21 mouse cellular contexts compared by ENCODE assay signal in genomic region chr6:54932526-54932925, GRCm38 (mm10). TPM values are rescaled to one million over a fixed set of nuclear protein-coding genes. Genes with fewer than 3 reads are reported as not detected.
DNase-seq lines count a peak whose midpoint lies in the region; ATAC-seq lines count a peak whose summit lies in the region.
"Had no signal": no experiment of that assay in that cellular context is flagged by ENCODE, and none has a peak within 500 bp of the region (broad histone marks: within the 10 kb centered on the region; RNA-seq: fewer than 3 reads in every experiment).

No protein-coding gene starts in this region.

- H3K27me3 ChIP-seq in heart, embryonic 10.5 days (ENCODE audit: insufficient read depth, poor library complexity, severe bottlenecking) = no peaks in the 10 kb centered on the region
- H3K27me3 ChIP-seq in heart, embryonic 11.5 days (ENCODE audit: control insufficient read depth, insufficient read depth, low read length) = no peaks in the 10 kb centered on the region
- H3K27me3 ChIP-seq: embryonic facial prominence, embryonic 13.5 days; embryonic facial prominence, embryonic 15.5 days; forebrain, embryonic 12.5 days had no signal

- DNase-seq in heart, embryonic 10.5 days (ENCODE audit: low spot score) = peak; percentile 28
- peak; percentile 30 for DNase-seq in testis, postnatal 10 days (ENCODE audit: low spot score)
- DNase-seq in testis, postnatal 14 days (ENCODE audit: low spot score) = no peak
- DNase-seq: adrenal gland, adult 2 months; adrenal gland, postnatal 10 days; adrenal gland, postnatal 25 days; cerebellum, adult 11 months; cerebellum, adult 18-20 months; cerebellum, adult 8-10 months; cerebellum, adult 9-11 months; cerebellum, postnatal 14 days; cerebellum, postnatal 36 days; embryo, embryonic 11 days had no signal

- no peak overlapping the region for H3K27ac ChIP-seq in heart, embryonic 10.5 days
- no peak overlapping the region for H3K27ac ChIP-seq in heart, embryonic 11.5 days (ENCODE audit: low read depth, low read length)
- H3K27ac ChIP-seq: embryonic facial prominence, embryonic 13.5 days; embryonic facial prominence, embryonic 15.5 days; forebrain, embryonic 10.5 days; forebrain, embryonic 12.5 days had no signal

- H3K9me3 ChIP-seq in heart, embryonic 10.5 days = no peaks in the 10 kb centered on the region
- no peaks in the 10 kb centered on the region for H3K9me3 ChIP-seq in heart, embryonic 11.5 days (replicated peaks; ENCODE audit: control insufficient read depth, low read length)
- H3K9me3 ChIP-seq: embryonic facial prominence, embryonic 13.5 days; embryonic facial prominence, embryonic 15.5 days; forebrain, embryonic 10.5 days; forebrain, embryonic 12.5 days had no signal

- no peak overlapping the region for H3K9ac ChIP-seq in heart, embryonic 11.5 days (ENCODE audit: low read depth, low read length)
- H3K9ac ChIP-seq: embryonic facial prominence, embryonic 13.5 days; embryonic facial prominence, embryonic 15.5 days; forebrain, embryonic 12.5 days had no signal

- H3K4me3 ChIP-seq in heart, embryonic 10.5 days = no peak overlapping the region
- H3K4me3 ChIP-seq in heart, embryonic 11.5 days (ENCODE audit: low read depth, low read length) = no peak overlapping the region
- H3K4me3 ChIP-seq: embryonic facial prominence, embryonic 13.5 days; embryonic facial prominence, embryonic 15.5 days; erythroblast, embryonic 14.5 days; forebrain, embryonic 10.5 days; forebrain, embryonic 12.5 days had no signal

- 89% methylated on average over 12 of the region's 12 CpGs for WGBS in heart, embryonic 10.5 days
- 90% methylated on average over 12 of the region's 12 CpGs for WGBS in heart, embryonic 11.5 days (ENCODE audit: insufficient replicate concordance)

- ATAC-seq in heart, embryonic 11.5 days (replicated peaks; ENCODE audit: insufficient number of reproducible peaks, low FRiP score, low TSS enrichment) = no peak
- ATAC-seq: forebrain, embryonic 14.5 days; forebrain, embryonic 16.5 days had no signal

- H3K36me3 ChIP-seq in heart, embryonic 10.5 days = no peaks in the 10 kb centered on the region; the same call in 1 of the 2 replicates
- no peaks in the 10 kb centered on the region for H3K36me3 ChIP-seq in heart, embryonic 11.5 days (ENCODE audit: control insufficient read depth, insufficient read depth, low read length)
- H3K36me3 ChIP-seq: embryonic facial prominence, embryonic 13.5 days; forebrain, embryonic 10.5 days; forebrain, embryonic 12.5 days had no signal

- no peak overlapping the region for H3K4me2 ChIP-seq in heart, embryonic 11.5 days
- H3K4me2 ChIP-seq: embryonic facial prominence, embryonic 13.5 days; embryonic facial prominence, embryonic 15.5 days; forebrain, embryonic 12.5 days had no signal

- peaks cover 17% of the 10 kb centered on the region for H3K4me1 ChIP-seq in heart, embryonic 10.5 days
- 0 out of 2 replicates have a peak, but pooled peaks cover 6% of the 10 kb centered on the region for H3K4me1 ChIP-seq in heart, embryonic 11.5 days (ENCODE audit: control insufficient read depth, insufficient read depth, low read length)
- H3K4me1 ChIP-seq: embryonic facial prominence, embryonic 13.5 days; embryonic facial prominence, embryonic 15.5 days; forebrain, embryonic 10.5 days; forebrain, embryonic 12.5 days had no signal

RNA-seq across cellular contexts. Expression of gene Nod1, which starts 39.9 kb away (rescaled TPM):
- 3.6 and 3.8 TPM in 2 replicates for polyA plus RNA-seq in heart, embryonic 10.5 days (2016; fragmentation: Nextera tagmentation; extraction: Ambion mirVana)
- 2.3 and 3.2 TPM in 2 replicates for polyA plus RNA-seq in heart, embryonic 11.5 days (2014; fragmentation: Nextera tagmentation; extraction: Ambion mirVana)
